Mouse (Mus musculus) lung, adult 2 months (tissue): Measurements from ENCODE around the gene Ero1l.

Experiments used
- CTCF ChIP-seq: fragments of 200-500 bp; IDR thresholded peaks from 2 replicates; pipeline ENCODE4 v1.5.1; 2011; ENCODE audit warnings: mild to moderate bottlenecking, low read length, control low read depth; ENCODE audit not compliant: insufficient read depth
- POLR2A ChIP-seq: fragments of 200-500 bp; IDR thresholded peaks from 2 replicates; pipeline ENCODE4 v1.6.1; 2011; ENCODE audit warnings: low read depth, mild to moderate bottlenecking, control low read depth, low read length, borderline replicate concordance; ENCODE audit errors: extremely low read depth

DNA sequence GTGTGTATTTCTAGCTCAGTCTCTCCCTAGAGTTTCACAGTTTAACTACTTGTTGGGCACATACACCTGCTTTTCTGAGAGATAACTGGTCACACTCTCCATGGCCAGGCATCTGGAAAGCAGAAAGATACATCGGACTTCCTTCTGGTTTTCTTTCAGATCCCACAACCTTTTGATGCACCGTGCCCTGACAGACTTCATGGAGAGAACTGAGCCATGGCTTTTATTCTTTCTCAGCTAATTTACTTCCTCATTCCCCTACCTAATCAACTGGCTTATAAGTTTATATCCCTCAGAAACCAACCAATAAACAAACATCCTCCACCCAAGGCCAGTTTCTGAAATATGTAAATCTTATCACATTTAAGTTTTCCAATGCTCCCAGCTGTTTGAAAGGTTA is 3.9 kb upstream of the Ero1l start:
- TF ChIP-seq POLR2A (no peak), CTCF (no peak)
